Mouse (Mus musculus) limb, embryonic 15.5 days (tissue): ENCODE data around the gene Gstm2. TPM values are rescaled to one million over a fixed set of nuclear protein-coding genes. Genes with fewer than 3 reads are reported as not detected.
"Not testable (repeated sequence)": the region's sequence is repeated elsewhere in the genome, so short reads cannot be mapped to it uniquely, and the experiment has no call there.

Experiments used
- ATAC-seq: fragments of 200-750 bp; cut with Nextera tagmentation; 2 replicates; pipeline ENCODE4 v1.8.0; 2017; ENCODE audit warnings: low read depth, moderate TSS enrichment; ENCODE audit not compliant: insufficient number of reproducible peaks, low FRiP score, low TSS enrichment
- H3K27ac ChIP-seq: fragments of 300-500 bp; sonication (generic); 2 replicates; pipeline ENCODE4 v1.5.1; 2015; ENCODE audit warnings: moderate library complexity, mild to moderate bottlenecking, inconsistent platforms
- H3K27me3 ChIP-seq: fragments of 300-500 bp; sonication (generic); 2 replicates; pipeline ENCODE4 v1.6.1; 2015; ENCODE audit warnings: inconsistent platforms
- H3K36me3 ChIP-seq: fragments of 300-500 bp; sonication (generic); 2 replicates; pipeline ENCODE4 v1.6.1; 2015; ENCODE audit warnings: inconsistent platforms
- H3K4me1 ChIP-seq: fragments of 300-500 bp; sonication (generic); 2 replicates; pipeline ENCODE4 v1.6.1; 2015; ENCODE audit warnings: inconsistent platforms
- H3K4me2 ChIP-seq: fragments of 300-500 bp; sonication (generic); 2 replicates; pipeline ENCODE4 v1.6.1; 2015; ENCODE audit warnings: mild to moderate bottlenecking, inconsistent platforms
- H3K4me3 ChIP-seq: fragments of 300-500 bp; sonication (generic); 2 replicates; pipeline ENCODE4 v1.5.1; 2015; ENCODE audit warnings: mild to moderate bottlenecking, inconsistent platforms
- H3K9ac ChIP-seq: fragments of 300-500 bp; sonication (generic); 2 replicates; pipeline ENCODE4 v1.6.1; 2015; ENCODE audit warnings: inconsistent platforms
- H3K9me3 ChIP-seq: fragments of 300-500 bp; sonication (generic); 2 replicates; pipeline ENCODE4 v1.6.1; 2016; ENCODE audit warnings: inconsistent platforms
- WGBS: fragments of 180-500 bp; shearing (Covaris S2); methylation state at CpG from one replicate; pipeline ENCODE4 v1.1.7; 2015; 5-methylcytosine and 5-hydroxymethylcytosine counted together
- polyA plus RNA-seq: library from polyadenylated mRNA; unstranded; fragments of >200 nt; fragmentation: Nextera tagmentation; extraction: Ambion mirVana; gene quantifications from 2 replicates; pipeline ENCODE4 v1.2.1, GENCODE M21; 2015

The Gstm2 gene
- polyA plus RNA-seq, 1 experiment from 2014 or later = 69.1 TPM

DNA sequence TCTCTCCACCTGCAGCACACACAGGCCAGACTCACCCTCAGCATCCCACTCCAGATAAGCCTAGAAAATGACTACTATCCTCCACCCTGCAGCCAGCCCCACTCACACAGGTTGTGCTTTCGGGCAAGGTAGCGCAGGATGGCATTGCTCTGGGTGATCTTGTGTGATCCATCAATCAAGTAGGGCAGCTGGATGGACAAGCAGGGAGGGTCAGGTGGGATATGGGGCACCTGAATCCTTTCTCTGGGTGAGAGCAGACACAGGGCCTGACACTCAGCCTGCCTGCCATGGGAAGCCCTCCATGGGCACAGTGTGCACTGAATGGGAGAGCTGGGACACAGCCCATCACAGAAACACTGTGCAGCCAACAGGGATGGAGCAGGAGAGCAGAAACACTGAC, 1.1 kb downstream of the Gstm2 start:
- not testable (repeated sequence) for H3K36me3 ChIP-seq, H3K27ac ChIP-seq, ATAC-seq, H3K4me3 ChIP-seq, H3K9ac ChIP-seq, H3K4me1 ChIP-seq, H3K4me2 ChIP-seq, H3K9me3 ChIP-seq, H3K27me3 ChIP-seq
- WGBS = 93% methylated on average over 2 of the region's 2 CpGs

DNA sequence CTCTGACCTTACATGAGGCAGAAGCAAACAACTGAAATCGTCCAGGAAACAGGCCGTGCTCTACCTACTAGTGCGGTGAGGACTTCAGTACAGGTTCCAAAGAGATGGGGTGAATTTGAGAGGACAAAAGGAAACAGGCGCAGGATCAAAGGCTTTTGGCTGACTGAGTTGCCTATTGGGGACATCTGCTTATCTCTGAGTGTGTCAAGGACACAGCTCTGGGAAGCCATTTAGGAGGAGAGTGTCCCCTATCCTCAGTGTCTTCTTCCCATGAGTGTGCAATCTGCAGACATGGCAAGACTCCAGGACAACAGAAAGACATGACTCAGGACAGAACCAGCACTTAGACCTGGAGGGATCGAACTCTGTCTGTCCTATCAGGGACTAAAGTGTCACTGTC, 1.8 kb downstream of the Gstm2 start:
- 77% methylated on average over 5 of the region's 5 CpGs for WGBS
- Histone ChIP-seq H3K36me3 (no peaks in the 10 kb centered on the region), H3K27me3 (no peaks in the 10 kb centered on the region), H3K4me2 (no peak overlapping the region), H3K4me3 (no peak overlapping the region), H3K9me3 (no peaks in the 10 kb centered on the region), H3K4me1 (0 out of 2 replicates have a peak, but pooled peaks cover 8% of the 10 kb centered on the region), H3K27ac (no peak overlapping the region), H3K9ac (no peak overlapping the region)
- ATAC-seq = no peak

DNA sequence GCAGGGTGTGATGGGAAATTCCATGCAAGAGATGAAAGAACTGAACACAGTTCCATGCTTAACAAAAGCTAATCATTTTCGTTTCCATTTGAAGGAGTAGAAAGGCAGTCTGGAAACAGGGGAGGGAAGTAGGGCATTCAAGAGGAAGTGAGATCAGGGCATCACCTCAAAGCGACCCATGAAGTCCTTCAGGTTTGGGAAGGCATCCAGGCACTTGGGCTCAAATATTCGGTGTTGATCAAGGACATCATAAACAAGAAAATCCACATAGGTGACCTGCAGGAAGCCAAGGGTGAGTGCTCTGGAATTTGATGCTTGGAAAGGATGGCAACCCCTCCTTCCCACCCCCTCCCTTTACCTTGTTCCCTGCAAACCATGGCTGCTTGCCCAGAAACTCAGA, 2.5 kb downstream of the Gstm2 start:
- no peak overlapping the region for H3K27ac ChIP-seq
- H3K4me1 ChIP-seq = 0 out of 2 replicates have a peak, but pooled peaks cover 8% of the 10 kb centered on the region
- no peaks in the 10 kb centered on the region for H3K36me3 ChIP-seq
- 65% methylated on average over 3 of the region's 3 CpGs for WGBS
- H3K4me3 ChIP-seq = no peak overlapping the region
- no peak for ATAC-seq
- no peaks in the 10 kb centered on the region for H3K9me3 ChIP-seq
- H3K4me2 ChIP-seq = no peak overlapping the region
- no peak overlapping the region for H3K9ac ChIP-seq
- H3K27me3 ChIP-seq = no peaks in the 10 kb centered on the region

DNA sequence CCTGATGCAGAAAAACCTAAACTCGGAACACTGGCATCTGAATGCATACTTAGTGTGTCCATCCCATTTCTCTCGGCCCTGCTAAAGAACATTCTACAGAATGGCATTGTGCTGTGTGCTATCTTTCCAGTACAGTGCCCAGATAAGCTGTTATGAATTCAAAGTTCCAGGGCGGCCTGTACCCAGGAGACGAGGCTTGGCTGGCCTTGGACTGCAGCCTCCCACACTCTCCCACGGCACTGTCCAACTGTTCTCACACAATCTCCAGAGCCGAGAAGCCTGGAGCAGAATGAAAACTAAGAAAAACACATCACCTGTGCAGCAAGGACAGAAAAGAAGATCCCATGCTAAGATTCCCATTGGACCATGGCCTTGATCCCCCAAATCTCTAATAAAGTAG, 3.5 kb downstream of the Gstm2 start:
- 85% methylated on average over 6 of the region's 6 CpGs for WGBS
- ATAC-seq = no peak
- no peaks in the 10 kb centered on the region for H3K36me3 ChIP-seq

DNA sequence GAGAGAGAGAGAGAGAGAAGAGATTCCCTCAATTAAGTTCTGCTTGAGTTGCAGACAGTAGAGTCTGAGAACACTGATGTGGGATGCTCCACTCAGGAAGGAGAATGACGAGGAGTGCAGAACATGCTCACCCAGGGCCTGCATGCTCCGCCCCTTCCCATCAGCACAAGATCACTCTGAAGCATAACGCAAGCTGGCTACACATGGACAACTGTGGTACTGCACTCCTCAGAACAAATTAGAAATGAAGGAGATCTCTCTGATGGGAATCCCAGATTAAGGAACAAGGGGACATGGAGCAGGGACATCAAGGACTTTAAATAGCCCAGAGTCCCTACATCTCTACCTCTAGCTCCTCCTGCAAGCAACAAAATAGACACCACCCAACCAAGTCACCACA, 5.0 kb downstream of the Gstm2 start:
- no peak overlapping the region for H3K4me3 ChIP-seq
- WGBS = 71% methylated on average over 3 of the region's 3 CpGs
- no peak overlapping the region for H3K9ac ChIP-seq
- 0 out of 2 replicates have a peak, but pooled peaks cover 5% of the 10 kb centered on the region for H3K4me1 ChIP-seq
- H3K36me3 ChIP-seq = no peaks in the 10 kb centered on the region
- no peaks in the 10 kb centered on the region for H3K27me3 ChIP-seq
- H3K4me2 ChIP-seq = no peak overlapping the region
- no peak overlapping the region for H3K27ac ChIP-seq
- no peaks in the 10 kb centered on the region for H3K9me3 ChIP-seq
- no peak for ATAC-seq

More for the DNA sequence above, 3.5 kb downstream of the Gstm2 start:
- Histone ChIP-seq H3K4me1 (0 out of 2 replicates have a peak, but pooled peaks cover 8% of the 10 kb centered on the region), H3K27ac (no peak overlapping the region), H3K4me2 (no peak overlapping the region), H3K27me3 (no peaks in the 10 kb centered on the region), H3K9ac (no peak overlapping the region), H3K9me3 (no peaks in the 10 kb centered on the region), H3K4me3 (no peak overlapping the region)

DNA sequence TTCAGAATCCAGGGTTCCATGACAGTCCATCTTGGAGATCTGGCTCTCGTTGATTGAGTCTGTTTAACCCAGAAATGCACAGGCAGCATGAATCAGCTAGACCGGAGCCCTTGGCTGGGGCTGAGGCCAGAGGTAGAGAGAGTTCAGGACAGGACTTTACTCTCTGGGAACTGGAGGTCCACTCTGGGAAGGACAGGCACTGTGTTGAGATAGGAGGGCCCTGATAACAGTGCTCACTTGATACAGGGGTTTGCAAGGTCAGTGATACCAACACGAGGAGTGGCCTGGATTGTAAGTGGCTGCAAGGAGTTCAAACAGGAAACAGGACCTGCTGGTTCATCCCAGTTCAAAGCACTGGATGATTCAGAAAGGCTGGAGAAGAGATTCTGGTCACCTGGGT, 8.6 kb downstream of the Gstm2 start:
- no peak overlapping the region for H3K4me3 ChIP-seq
- no peak overlapping the region for H3K27ac ChIP-seq
- no peak for ATAC-seq
- H3K36me3 ChIP-seq = no peaks in the 10 kb centered on the region
- no peaks in the 10 kb centered on the region for H3K27me3 ChIP-seq
- no peak overlapping the region for H3K9ac ChIP-seq
- 72% methylated on average over 3 of the region's 3 CpGs for WGBS
- H3K4me1 ChIP-seq = no peaks in the 10 kb centered on the region
- H3K4me2 ChIP-seq = no peak overlapping the region
- no peaks in the 10 kb centered on the region for H3K9me3 ChIP-seq

DNA sequence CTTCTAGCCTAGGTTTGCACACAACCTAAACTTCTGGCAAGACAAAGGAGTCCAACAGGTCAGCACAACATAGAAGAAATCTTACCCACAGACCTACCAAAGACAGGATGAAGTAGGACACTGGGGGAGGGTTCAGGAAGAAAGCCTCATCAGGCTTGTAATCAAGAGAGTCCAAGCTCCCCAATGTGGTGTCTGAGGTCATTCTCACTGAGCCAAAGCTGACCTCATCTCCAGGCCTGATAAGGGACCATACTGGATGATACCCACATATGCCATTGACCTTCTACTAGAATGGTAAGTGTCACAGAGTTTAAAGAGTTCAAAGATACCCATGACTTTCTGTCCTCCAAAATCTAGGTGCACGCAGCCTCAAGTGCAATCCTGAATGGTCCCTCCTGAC, 12.0 kb downstream of the Gstm2 start:
- Histone ChIP-seq H3K27me3 (no peaks in the 10 kb centered on the region), H3K4me2 (no peak overlapping the region), H3K27ac (no peak overlapping the region), H3K9me3 (no peaks in the 10 kb centered on the region), H3K4me3 (no peak overlapping the region), H3K36me3 (no peaks in the 10 kb centered on the region), H3K9ac (no peak overlapping the region), H3K4me1 (no peaks in the 10 kb centered on the region)
- 90% methylated on average over 1 of the region's 1 CpGs for WGBS
- no peak for ATAC-seq

DNA sequence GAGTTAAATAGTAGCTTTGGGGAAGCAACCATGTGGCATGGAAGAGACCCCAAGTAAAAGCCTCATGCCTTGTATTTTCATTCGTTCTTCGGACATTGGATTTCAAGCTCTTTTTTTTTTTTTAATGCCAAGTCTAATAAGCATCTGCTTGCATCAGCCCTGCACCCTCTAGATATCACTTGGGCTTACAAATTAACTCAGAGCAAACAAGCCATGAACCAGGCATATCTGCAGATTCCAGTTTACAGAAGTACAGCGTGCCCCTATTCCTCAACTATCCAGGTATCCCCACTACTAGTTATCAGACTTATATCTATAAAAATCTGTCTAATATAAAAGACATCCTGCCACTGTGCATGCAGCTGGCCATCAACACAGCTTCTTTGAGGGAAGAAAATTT, 14.2 kb downstream of the Gstm2 start:
- Histone ChIP-seq H3K27ac (no peak overlapping the region), H3K9ac (no peak overlapping the region), H3K9me3 (no peaks in the 10 kb centered on the region), H3K36me3 (no peaks in the 10 kb centered on the region), H3K4me2 (no peak overlapping the region), H3K4me1 (no peaks in the 10 kb centered on the region), H3K27me3 (no peaks in the 10 kb centered on the region), H3K4me3 (no peak overlapping the region)
- WGBS = 88% methylated on average over 3 of the region's 3 CpGs
- no peak for ATAC-seq

DNA sequence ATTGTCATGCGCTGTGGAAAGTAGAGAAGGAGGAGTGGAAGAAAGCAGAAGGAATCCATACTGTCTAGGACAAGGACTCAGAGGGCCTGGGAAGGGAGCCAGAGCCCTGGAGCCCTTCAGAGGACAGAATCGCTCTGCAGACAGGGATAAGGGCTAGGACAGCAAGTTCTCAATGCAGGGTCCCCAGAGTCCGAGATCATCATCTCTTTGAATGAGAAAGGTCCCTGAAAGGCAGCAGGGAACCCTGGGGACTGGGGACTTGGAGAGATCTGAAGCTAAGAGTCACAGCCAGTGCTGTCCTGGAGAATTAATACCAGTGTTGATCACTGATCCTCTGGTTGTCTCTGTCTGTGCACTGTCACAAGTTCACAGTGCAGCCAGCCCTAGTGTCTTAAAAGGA, 15.2 kb downstream of the Gstm2 start:
- not testable (repeated sequence) for ATAC-seq, H3K4me2 ChIP-seq, H3K4me3 ChIP-seq, H3K9me3 ChIP-seq, H3K9ac ChIP-seq, H3K4me1 ChIP-seq, H3K36me3 ChIP-seq, H3K27me3 ChIP-seq, H3K27ac ChIP-seq
- 61% methylated on average over 3 of the region's 3 CpGs for WGBS

DNA sequence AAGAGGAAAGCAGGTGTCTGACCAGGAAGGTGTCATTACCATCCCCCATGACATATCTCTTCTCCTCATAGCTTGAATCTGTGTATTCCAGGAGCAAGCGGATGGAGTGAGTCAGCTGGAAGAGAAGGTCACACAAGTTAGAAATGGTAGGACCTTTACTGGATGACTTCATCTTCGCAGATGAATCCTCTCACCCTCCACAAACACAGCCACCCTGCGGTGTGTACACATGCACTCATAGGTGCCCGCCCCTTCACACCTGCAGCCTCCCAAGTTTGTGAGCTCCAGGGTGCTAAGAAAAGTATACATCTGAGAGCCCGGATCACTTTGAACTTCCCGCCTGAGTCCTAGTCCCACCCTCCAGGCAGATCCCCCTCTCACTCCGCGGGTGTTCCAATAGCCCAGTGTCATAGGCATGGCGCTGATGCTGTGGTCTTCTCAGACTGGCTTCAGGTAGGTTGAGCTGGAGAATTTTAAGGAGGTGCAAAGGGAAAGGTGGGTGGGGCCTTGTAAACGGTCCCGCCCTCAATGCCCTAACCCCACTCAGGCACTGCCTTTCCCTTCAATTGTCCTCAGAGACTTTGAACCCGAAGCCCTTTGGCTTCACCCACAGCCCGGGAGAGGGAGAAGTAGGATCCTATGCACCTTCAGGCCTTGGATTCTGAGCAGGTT, 17.4 kb downstream of the Gstm2 start, which contains the start of gene Gstm3:
Gene Gstm3 (minus strand): TSS at position 560 of the 672 bp plus-strand sequence.
- no peaks in the 10 kb centered on the region for H3K4me1 ChIP-seq
- no peaks in the 10 kb centered on the region for H3K36me3 ChIP-seq
- 53% methylated on average over 13 of the region's 13 CpGs for WGBS
- no peak within 1 kb of the TSS for H3K9ac ChIP-seq
- ATAC-seq = no peak
- H3K27me3 ChIP-seq = no peaks in the 10 kb centered on the region
- no peak within 1 kb of the TSS for H3K4me2 ChIP-seq
- no peaks in the 10 kb centered on the region for H3K9me3 ChIP-seq
- H3K27ac ChIP-seq = no peak within 1 kb of the TSS
- no peak within 1 kb of the TSS for H3K4me3 ChIP-seq

DNA sequence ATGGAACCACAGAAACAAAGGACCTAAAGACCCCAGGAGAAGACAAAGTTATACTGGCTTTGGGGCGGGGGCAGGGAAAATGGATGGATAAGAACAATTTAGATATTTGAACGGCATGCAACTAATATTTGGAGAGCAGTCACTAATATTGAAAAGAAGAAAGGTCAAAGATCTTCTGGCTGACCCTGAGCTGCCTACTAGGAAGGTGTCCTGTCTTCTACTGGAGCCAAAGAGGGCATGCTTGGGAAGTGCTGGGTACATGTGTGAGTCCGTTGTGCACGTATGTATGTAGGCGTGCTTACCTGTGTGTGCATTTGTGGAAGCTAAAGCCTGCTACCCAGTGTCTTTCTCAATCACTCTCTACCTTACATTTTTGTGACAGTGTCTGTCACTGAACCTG, 19.6 kb downstream of the Gstm2 start:
- Histone ChIP-seq H3K36me3 (no peaks in the 10 kb centered on the region), H3K9ac (no peak overlapping the region), H3K9me3 (no peaks in the 10 kb centered on the region), H3K27ac (no peak overlapping the region), H3K27me3 (no peaks in the 10 kb centered on the region), H3K4me1 (no peaks in the 10 kb centered on the region), H3K4me2 (no peak overlapping the region), H3K4me3 (no peak overlapping the region)
- 91% methylated on average over 5 of the region's 5 CpGs for WGBS
- no peak for ATAC-seq

DNA sequence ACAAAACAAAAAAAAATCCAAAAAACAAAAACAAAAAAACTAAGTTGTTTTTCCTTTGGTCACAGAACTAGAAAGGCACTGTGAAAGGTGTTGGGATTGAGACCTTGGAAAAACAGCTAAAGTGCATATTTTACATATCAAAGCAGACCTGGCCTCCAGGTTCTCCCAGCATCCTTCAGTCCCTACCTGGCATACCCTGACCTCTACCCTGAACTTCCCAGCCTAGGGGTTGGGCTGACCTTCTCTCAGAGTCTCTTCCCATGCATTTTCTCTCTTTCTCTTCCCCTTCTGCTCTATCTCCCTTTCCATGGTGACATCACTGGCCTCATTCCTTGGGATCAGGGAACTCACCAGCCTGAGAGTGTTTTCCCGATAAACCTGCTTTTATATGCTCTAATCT, 20.7 kb downstream of the Gstm2 start:
- no peak overlapping the region for H3K4me2 ChIP-seq
- no peaks in the 10 kb centered on the region for H3K27me3 ChIP-seq
- 67% methylated on average over 1 of the region's 1 CpGs for WGBS
- no peak overlapping the region for H3K4me3 ChIP-seq
- no peaks in the 10 kb centered on the region for H3K36me3 ChIP-seq
- no peaks in the 10 kb centered on the region for H3K9me3 ChIP-seq
- no peaks in the 10 kb centered on the region for H3K4me1 ChIP-seq
- no peak overlapping the region for H3K27ac ChIP-seq
- ATAC-seq = no peak
- no peak overlapping the region for H3K9ac ChIP-seq
